7 mouse cellular contexts compared by ENCODE assay signal in the genomic region with DNA sequence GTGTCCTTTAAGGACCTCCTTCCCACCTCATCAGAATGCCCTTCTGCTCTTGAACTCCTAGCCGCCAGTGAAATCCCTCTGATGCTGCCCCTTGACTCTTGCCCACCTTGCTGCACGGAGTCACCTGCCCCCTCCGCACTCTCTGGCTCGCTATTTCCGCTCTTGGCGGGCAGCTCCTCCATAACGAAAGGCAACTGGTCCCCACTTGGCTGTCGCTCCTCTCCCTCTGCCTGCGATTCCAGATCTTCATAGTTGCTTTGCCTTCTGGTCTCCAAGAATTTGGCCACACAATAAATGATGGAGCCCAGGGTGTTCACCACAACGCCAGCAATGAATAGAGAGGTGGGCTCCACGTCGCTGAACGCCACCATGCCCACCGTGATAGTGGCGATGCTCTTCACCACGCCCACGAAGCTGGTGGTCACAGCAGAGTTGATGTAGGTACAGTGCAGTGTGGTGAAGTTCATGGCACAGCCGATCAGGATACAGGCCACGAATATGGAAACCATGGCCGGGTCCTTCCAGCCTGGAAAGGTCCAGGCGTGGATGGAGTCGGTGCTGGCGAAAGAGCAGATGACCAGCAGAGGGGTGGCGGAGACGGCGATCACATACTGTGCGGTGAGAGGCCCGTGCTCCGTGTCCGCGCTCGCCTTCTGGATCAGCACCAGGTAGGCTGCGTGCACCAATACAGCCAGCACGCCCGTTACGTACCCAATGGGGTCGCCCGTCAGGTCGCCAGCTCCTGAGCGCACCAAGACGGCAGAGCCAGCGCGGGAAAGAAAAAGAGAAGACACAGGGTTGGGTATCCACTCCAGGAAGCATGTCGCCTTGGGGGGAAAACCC. TPM values are rescaled to one million over a fixed set of nuclear protein-coding genes. Genes with fewer than 3 reads are reported as not detected.
A peak's percentile ranks its signal among the peaks of the same experiment; 100 is the strongest.
DNase-seq lines count a peak whose midpoint lies in the region; ATAC-seq and TF ChIP-seq lines count a peak whose summit lies in the region.

No protein-coding gene starts in this region.

- H3K27me3 ChIP-seq in heart, postnatal 0 days (ENCODE audit: control insufficient read depth, insufficient read depth, low read length), result peaks cover 54% of the 10 kb centered on the region
- peaks cover 38% of the 10 kb centered on the region for H3K27me3 ChIP-seq in midbrain, embryonic 14.5 days (ENCODE audit: control insufficient read depth, insufficient read depth, low read length)

- H3K4me2 ChIP-seq in heart, postnatal 0 days (ENCODE audit: low read depth, low read length), result peak overlapping the region; percentile 77
- H3K4me2 ChIP-seq in midbrain, embryonic 14.5 days (ENCODE audit: low read length), result peak overlapping the region; percentile 100

- ATAC-seq in heart, postnatal 0 days (ENCODE audit: insufficient read depth, low read depth), result no peak
- no peak for ATAC-seq in midbrain, embryonic 14.5 days (ENCODE audit: low FRiP score, low TSS enrichment)

- DNase-seq in kidney, postnatal 4 days, result peak; percentile 9 to 10
- DNase-seq in kidney, adult 11 months, result no peak
- peak; percentile 35 for DNase-seq in embryo, embryonic 9.5 days (ENCODE audit: extremely low spot score)
- no peak for DNase-seq in heart, postnatal 0 days (ENCODE audit: low spot score)
- DNase-seq in midbrain, embryonic 14.5 days, result peak; percentile 42
- DNase-seq in layer of hippocampus, adult 18-20 months (ENCODE audit: low spot score in 2 of 2), result no peak
- no peak for DNase-seq in layer of hippocampus, adult 2 months (ENCODE audit: low spot score in 2 of 2)

- no peak for TF ChIP-seq EP300 in heart, postnatal 0 days (IDR thresholded peaks at IDR 0.05; ENCODE audit: low read depth)

- no peak for TF ChIP-seq CTCF in heart, postnatal 0 days (IDR thresholded peaks at IDR 0.05; ENCODE audit: low read depth)
- no peak for TF ChIP-seq CTCF in layer of hippocampus, adult 2 months (conservative IDR thresholded peaks at IDR 0.05)

- WGBS in heart, postnatal 0 days, result 10% methylated on average over 44 of the region's 44 CpGs
- WGBS in midbrain, embryonic 14.5 days, result 6% methylated on average over 44 of the region's 44 CpGs

- no peaks in the 10 kb centered on the region for H3K9me3 ChIP-seq in heart, postnatal 0 days (replicated peaks; ENCODE audit: control insufficient read depth, low read length)
- H3K9me3 ChIP-seq in midbrain, embryonic 14.5 days (ENCODE audit: control insufficient read depth, low read length), result no peaks in the 10 kb centered on the region

- peak overlapping the region; percentile 45 for H3K4me3 ChIP-seq in heart, postnatal 0 days (ENCODE audit: low read depth, low read length)
- peak overlapping the region; percentile 55 for H3K4me3 ChIP-seq in midbrain, embryonic 14.5 days (replicated peaks; ENCODE audit: low read depth, low read length)
- H3K4me3 ChIP-seq in layer of hippocampus, adult 2 months, result no peak overlapping the region; the same call in 1 of the 2 replicates

- H3K36me3 ChIP-seq in heart, postnatal 0 days (replicated peaks; ENCODE audit: control insufficient read depth, insufficient read depth, low read length), result no peaks in the 10 kb centered on the region
- H3K36me3 ChIP-seq in midbrain, embryonic 14.5 days (ENCODE audit: control insufficient read depth, insufficient read depth, low read length), result no peaks in the 10 kb centered on the region

- no peak overlapping the region for H3K27ac ChIP-seq in heart, postnatal 0 days (ENCODE audit: low read depth)
- no peak overlapping the region for H3K27ac ChIP-seq in midbrain, embryonic 14.5 days (replicated peaks; ENCODE audit: low read depth, low read length)
- H3K27ac ChIP-seq in layer of hippocampus, adult 2 months, result no peak overlapping the region

- H3K9ac ChIP-seq in heart, postnatal 0 days (replicated peaks; ENCODE audit: low read depth, low read length), result no peak overlapping the region
- H3K9ac ChIP-seq in midbrain, embryonic 14.5 days (replicated peaks; ENCODE audit: low read length), result no peak overlapping the region; the same call in 1 of the 2 replicates

- H3K4me1 ChIP-seq in heart, postnatal 0 days (ENCODE audit: control insufficient read depth, insufficient read depth), result peaks cover 8% of the 10 kb centered on the region
- peaks cover 19% of the 10 kb centered on the region for H3K4me1 ChIP-seq in midbrain, embryonic 14.5 days (ENCODE audit: control insufficient read depth, insufficient read depth, low read length)

RNA-seq across cellular contexts. Expression of a gene that starts 2.1 kb away (rescaled TPM):
- total RNA-seq in heart, postnatal 0 days (2014; rRNA removed; ENCODE audit: low replicate concordance), result 0.62 TPM in 1 of 2 replicates, not detected in the other
- 0.05 TPM in 2 replicates for polyA plus RNA-seq in heart, postnatal 0 days (2015; fragmentation: Nextera tagmentation; extraction: Ambion mirVana)
- 2.3 and 2.4 TPM in 2 replicates for polyA plus RNA-seq in midbrain, embryonic 14.5 days (2014; fragmentation: Nextera tagmentation; extraction: Ambion mirVana)
- under 1 TPM; 0.56 to 0.57 TPM for total RNA-seq in layer of hippocampus, adult 18-20 months (2021)
- under 1 TPM; 0.31 to 0.52 TPM for total RNA-seq in layer of hippocampus, adult 2 months (2021)

RNA-seq across cellular contexts. Expression of a gene that starts 58.3 kb away (rescaled TPM):
- total RNA-seq in heart, postnatal 0 days (2014; rRNA removed; ENCODE audit: low replicate concordance), result 21.8 and 24.2 TPM in 2 replicates
- 43.5 and 46.7 TPM in 2 replicates for polyA plus RNA-seq in heart, postnatal 0 days (2015; fragmentation: Nextera tagmentation; extraction: Ambion mirVana)
- polyA plus RNA-seq in midbrain, embryonic 14.5 days (2014; fragmentation: Nextera tagmentation; extraction: Ambion mirVana), result 30.1 and 30.7 TPM in 2 replicates
- 10 to 100 TPM; 22.8 to 23.2 TPM for total RNA-seq in layer of hippocampus, adult 18-20 months (2021)
- total RNA-seq in layer of hippocampus, adult 2 months (2021), result 10 to 100 TPM; 19.3 to 22.0 TPM

Comparison
In these comparisons a context has a peak if more than half of its experiments do, and no peak if none do; other contexts are left out.
1. DNase-seq: peak in kidney, postnatal 4 days (2 of 2), embryo, embryonic 9.5 days (single experiment) and midbrain, embryonic 14.5 days (single experiment); none in kidney, adult 11 months (single experiment), heart, postnatal 0 days (single experiment), layer of hippocampus, adult 18-20 months (0 of 2) and layer of hippocampus, adult 2 months (0 of 2).